Mouse (Mus musculus) lung, adult 2 months (tissue): ENCODE results near the gene Ell3.

ENCODE experiments used
- CTCF ChIP-seq: fragments of 200-500 bp; IDR thresholded peaks from 2 replicates; pipeline ENCODE4 v1.5.1; 2011; ENCODE audit warnings: mild to moderate bottlenecking, low read length, control low read depth; ENCODE audit not compliant: insufficient read depth
- POLR2A ChIP-seq: fragments of 200-500 bp; IDR thresholded peaks from 2 replicates; pipeline ENCODE4 v1.6.1; 2011; ENCODE audit warnings: low read depth, mild to moderate bottlenecking, control low read depth, low read length, borderline replicate concordance; ENCODE audit errors: extremely low read depth

DNA sequence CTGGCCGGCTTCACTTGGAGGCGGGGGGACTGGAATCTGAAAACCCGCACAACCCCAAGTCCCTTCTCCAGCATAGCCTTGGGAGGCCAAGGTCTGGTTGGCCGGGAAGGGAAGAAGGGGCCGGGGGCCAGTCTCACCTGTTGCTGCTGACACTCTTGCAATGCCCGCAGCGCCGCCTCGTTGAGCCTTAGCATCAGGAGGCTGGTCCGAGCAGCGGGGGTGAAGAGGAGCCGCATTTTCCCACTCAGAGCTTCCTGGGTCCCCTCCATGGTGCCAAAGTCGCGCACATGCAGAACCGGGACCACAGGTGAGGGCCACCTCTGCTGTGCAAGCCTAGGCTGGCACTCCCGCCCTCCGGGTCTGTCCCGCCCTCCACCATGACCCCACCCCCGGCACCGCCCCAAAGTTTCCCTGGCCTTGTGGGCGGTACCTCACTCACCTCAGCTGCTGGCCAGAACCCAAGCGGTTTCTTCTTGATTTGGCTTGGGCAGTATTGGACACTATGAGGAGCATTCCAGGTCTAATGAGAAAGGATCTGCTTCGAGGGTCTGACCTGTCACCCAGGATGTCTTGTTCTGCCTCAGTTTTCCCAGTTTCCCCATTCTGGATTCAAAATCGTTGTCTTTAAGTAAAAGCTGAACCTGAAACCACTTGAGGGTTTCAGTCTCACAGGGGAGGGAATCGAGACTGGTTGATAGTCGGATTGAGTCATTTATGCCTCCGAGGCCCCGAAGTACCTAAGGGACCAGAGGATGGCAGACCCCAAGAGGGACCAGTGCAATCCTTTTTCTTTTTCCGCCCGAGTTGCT is 1.6 kb downstream of the Ell3 start:
- TF ChIP-seq CTCF (no peak), POLR2A (no peak)
